Mouse (Mus musculus): Measurements from ENCODE around the gene D630039A03Rik.

Gene D630039A03Rik

GRCm38 (mm10) chr4:57927464-57928205, 11.5 kb upstream of the D630039A03Rik start:
- peak; percentile 65 for DNase-seq (ENCODE audit: low read depth, low spot score)

- no peak for DNase-seq (ENCODE audit: low read depth, low spot score)
These were observed 8.5 kb upstream of the D630039A03Rik start for GRCm38 (mm10) chr4:57924556-57925071.

DNA sequence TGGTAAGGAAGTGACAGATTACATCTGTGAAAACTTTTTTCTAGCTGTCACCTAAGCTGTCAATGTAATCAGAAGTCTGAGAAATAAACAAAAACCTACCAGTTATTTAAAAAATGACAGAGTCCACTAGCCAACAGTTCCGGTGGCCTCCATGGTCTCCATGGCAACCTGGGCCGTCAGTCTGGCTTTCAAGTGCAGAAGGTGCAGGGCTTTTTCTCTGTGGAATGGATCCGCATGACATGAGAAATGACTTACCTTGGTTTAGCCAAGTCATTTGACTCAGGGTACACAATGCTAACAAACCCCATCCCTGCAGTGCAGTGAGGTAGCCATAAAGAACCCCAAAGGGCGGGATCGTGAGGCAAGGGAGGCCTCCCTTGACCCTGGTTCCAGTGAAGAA, 6.1 kb upstream of the D630039A03Rik start:
- DNase-seq (ENCODE audit: low read depth, low spot score) = no peak

GRCm38 (mm10) chr4:57920522-57920921, 4.4 kb upstream of the D630039A03Rik start:
- DNase-seq (ENCODE audit: low read depth, low spot score) = no peak

- no peak for DNase-seq (ENCODE audit: low read depth, low spot score)
These were observed 3.7 kb upstream of the D630039A03Rik start for GRCm38 (mm10) chr4:57919494-57920423.

GRCm38 (mm10) chr4:57916711-57917110, 614 bp upstream of the D630039A03Rik start:
- no peak for DNase-seq (ENCODE audit: low read depth, low spot score)

- DNase-seq (ENCODE audit: low read depth, low spot score) = peak; percentile 55
These were observed 706 bp downstream of the D630039A03Rik start for GRCm38 (mm10) chr4:57915216-57915965.

DNA sequence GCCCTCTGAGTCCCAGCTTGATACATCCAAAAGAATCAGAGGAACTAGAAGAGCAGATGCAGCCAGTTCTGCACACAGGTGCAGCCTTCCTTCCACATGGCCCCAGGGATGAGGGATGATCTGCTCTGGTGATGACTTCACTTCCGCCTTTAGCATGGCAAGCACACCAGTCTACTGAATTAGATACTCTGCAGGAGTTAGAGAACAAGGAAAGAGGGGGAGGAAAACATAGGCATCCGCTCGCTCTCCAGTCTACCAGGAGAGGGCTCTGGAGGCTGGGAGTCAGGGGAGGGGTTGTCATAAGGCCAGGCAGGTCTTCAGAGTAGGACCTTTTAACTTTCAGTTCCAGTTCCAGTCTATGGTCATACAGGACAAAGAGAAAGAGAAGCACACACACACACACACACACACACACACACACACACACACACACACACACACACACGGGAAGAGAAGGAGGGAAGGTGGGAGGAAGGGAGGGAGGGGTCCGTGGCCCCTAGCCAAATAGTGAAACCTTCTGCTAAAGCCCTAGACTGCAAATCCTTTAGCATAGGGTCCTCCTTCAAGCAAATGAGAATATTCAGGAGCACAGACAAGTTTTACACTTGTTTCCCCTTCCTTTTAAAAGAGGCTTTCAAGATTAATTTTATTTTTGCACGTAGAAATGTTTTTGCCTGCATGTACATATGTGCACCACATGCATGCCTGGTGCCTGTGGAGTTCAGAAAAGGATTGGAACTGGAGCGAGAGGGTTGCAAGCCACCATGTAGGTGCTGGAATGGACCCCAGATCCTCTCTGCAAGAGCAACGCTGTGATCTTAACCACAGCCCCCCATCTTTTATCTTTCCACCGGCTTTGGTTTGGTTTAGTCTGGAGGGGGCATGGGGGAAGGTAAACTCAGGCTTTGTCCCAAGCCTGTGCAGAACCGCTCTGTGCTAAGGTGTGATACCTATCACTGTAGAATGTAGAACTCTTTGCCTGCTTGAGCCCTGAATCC, 1.6 kb downstream of the D630039A03Rik start:
- DNase-seq (ENCODE audit: low read depth, low spot score) = no peak

- DNase-seq (ENCODE audit: low read depth, low spot score) = no peak
These were observed 3.1 kb downstream of the D630039A03Rik start for GRCm38 (mm10) chr4:57913021-57913420.

DNA sequence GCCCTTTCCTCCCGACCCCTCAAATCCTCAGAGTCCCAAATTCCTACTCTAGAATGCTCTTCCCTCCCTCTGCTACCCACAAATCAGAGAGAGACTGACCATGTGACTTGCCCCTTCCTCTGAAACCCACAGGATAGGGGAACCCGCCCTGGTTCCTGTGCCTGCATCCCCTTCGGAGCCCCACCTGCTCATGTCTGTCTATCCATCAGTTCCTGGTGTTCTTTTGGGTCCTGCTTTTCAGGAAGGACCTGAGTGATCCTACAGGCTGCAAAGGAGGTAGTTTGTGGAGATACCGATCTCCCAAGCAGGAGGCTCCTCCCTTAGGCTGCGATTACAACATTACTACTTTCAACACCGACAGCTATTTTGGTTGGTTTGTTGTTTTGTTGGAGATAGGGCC, 7.2 kb downstream of the D630039A03Rik start:
- DNase-seq (ENCODE audit: low read depth, low spot score) = no peak

DNA sequence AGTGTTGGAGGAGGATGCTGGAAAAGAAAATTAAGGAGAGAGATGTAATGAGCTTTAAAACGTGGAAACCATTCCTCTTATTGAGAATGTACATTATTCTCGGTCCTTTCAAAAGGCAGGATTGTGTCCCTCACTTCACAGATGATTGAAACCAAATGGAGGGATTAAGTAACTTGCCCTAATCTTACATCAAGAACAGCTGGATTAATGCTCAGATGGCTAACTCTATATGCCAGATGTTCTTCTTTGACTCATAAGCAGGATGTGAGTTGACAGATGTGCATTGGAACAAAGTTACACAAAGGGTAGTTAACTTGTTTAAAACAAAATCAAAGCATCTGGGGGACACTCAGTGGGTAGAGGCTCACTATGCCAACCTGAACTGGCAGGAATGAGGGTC, 9.4 kb downstream of the D630039A03Rik start:
- DNase-seq (ENCODE audit: low read depth, low spot score) = no peak

DNA sequence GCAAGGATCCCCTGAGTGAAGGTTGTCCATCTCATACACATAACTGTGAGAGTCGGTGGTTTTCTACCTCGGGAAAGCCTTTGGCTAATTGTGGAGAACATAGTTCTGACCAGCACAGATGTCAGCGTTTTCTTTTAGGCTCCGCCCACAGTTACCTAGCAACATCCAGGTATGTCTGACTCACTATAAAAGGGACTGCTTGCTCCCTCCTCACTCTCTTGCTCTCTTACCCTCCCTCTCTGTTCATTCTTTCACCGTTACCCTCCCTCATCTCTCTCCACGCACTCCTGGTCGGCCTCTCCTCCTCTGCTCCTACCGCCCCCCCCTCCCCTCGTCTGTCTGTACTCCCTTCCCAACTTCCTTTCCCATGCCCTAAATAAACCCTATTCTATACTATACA, 11.5 kb downstream of the D630039A03Rik start:
- DNase-seq (ENCODE audit: low read depth, low spot score) = peak; percentile 38

- DNase-seq (ENCODE audit: low read depth, low spot score) = peak; percentile 82
These were observed 11.9 kb downstream of the D630039A03Rik start for GRCm38 (mm10) chr4:57904211-57904610.

GRCm38 (mm10) chr4:57902619-57903018, 13.5 kb downstream of the D630039A03Rik start:
- DNase-seq (ENCODE audit: low read depth, low spot score) = no peak

GRCm38 (mm10) chr4:57901210-57901609, 14.9 kb downstream of the D630039A03Rik start:
- peak; percentile 74 for DNase-seq (ENCODE audit: low read depth, low spot score)

- DNase-seq (ENCODE audit: low read depth, low spot score) = no peak
These were observed 19.5 kb downstream of the D630039A03Rik start for GRCm38 (mm10) chr4:57896631-57897030.

DNA sequence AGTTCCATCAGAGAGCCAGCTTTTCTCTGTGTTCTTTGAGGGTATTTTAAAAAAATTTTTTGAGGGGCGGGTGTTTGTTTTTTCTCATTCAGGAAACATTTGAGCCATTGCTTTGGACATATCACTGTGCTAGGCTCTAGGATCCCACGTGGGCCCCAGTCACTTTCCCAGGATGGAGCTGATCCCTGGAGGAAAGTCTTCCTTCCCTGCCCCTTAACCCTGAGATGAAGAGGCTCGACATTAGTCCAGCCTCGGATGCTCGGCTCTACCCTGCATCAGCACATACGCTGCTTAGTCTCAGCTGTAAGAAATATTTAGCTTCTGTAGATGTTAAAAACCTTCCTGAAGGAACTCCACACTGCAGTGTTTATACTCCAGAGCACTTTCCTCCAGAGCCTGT, 20.2 kb downstream of the D630039A03Rik start:
- no peak for DNase-seq (ENCODE audit: low read depth, low spot score)

GRCm38 (mm10) chr4:57895140-57895539, 21.0 kb downstream of the D630039A03Rik start:
- DNase-seq (ENCODE audit: low read depth, low spot score) = no peak

DNA sequence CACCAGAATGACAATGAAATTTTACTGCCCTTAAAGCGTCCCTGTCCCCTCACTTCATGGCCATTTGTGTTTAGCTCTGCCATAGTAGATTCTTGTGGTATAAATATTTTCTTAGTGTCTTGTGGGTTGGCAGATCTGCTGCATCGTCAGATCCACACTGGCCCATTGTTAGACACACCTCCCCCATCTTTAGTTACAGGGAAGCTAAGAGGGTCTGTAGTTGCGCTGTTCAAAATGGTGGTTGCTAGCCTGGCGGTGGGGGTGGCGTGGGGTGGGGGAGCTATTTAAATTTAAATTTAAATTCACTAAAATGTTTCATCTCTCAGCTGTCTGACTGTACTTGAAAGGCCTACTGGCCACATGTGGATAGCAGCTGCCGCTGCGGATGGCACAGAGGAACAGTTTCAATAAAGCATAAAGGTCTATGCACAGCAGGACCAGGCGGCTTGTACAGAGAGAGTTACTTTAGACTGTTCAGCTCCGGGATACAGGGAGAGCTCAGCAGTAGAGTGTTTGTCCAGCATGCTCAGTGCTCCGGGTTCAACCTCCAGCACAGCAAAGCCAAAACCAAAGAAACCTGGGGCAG, 24.0 kb downstream of the D630039A03Rik start:
- DNase-seq (ENCODE audit: low read depth, low spot score) = no peak

- DNase-seq (ENCODE audit: low read depth, low spot score) = no peak
These were observed 26.3 kb downstream of the D630039A03Rik start for GRCm38 (mm10) chr4:57889773-57890172.
